Mouse (Mus musculus) right cerebral cortex, postnatal 25 days (tissue): ENCODE measurements around the gene Nek1.

ENCODE experiments used
- DNase-seq: peaks from one replicate; pipeline ENCODE4 v3.0.0; 2022

Nek1 gene

GRCm38 (mm10) chr8:61161461-61162185 lies 168.6 kb downstream of the Nek1 start:
- DNase-seq, result no peak

- DNase-seq, result no peak
Measured at GRCm38 (mm10) chr8:61162186-61162566, 169.2 kb downstream of the Nek1 start.

- DNase-seq, result no peak
Measured at GRCm38 (mm10) chr8:61171546-61171945, 178.6 kb downstream of the Nek1 start.

- no peak for DNase-seq
Measured at GRCm38 (mm10) chr8:61173921-61174492, 181.0 kb downstream of the Nek1 start.

- no peak for DNase-seq
Measured at GRCm38 (mm10) chr8:61175876-61176275, 182.9 kb downstream of the Nek1 start.

GRCm38 (mm10) chr8:61177680-61178593 lies 184.9 kb downstream of the Nek1 start:
- no peak for DNase-seq

GRCm38 (mm10) chr8:61178594-61179140 lies 185.7 kb downstream of the Nek1 start:
- DNase-seq, result no peak
